Mouse (Mus musculus) embryo, embryonic 11.5 days (tissue): ENCODE results near the gene Plekhg6.

ENCODE experiments used
- DNase-seq: peaks from one replicate; pipeline ENCODE4 v3.0.0-alpha.2; 2012; ENCODE audit warnings: low read depth, low spot score

The Plekhg6 gene

GRCm38 (mm10) chr6:125323547-125323946 lies 57.0 kb downstream of the Plekhg6 start:
- no peak for DNase-seq

- DNase-seq = no peak
Observed at GRCm38 (mm10) chr6:125322794-125323193, 57.8 kb downstream of the Plekhg6 start.

DNA sequence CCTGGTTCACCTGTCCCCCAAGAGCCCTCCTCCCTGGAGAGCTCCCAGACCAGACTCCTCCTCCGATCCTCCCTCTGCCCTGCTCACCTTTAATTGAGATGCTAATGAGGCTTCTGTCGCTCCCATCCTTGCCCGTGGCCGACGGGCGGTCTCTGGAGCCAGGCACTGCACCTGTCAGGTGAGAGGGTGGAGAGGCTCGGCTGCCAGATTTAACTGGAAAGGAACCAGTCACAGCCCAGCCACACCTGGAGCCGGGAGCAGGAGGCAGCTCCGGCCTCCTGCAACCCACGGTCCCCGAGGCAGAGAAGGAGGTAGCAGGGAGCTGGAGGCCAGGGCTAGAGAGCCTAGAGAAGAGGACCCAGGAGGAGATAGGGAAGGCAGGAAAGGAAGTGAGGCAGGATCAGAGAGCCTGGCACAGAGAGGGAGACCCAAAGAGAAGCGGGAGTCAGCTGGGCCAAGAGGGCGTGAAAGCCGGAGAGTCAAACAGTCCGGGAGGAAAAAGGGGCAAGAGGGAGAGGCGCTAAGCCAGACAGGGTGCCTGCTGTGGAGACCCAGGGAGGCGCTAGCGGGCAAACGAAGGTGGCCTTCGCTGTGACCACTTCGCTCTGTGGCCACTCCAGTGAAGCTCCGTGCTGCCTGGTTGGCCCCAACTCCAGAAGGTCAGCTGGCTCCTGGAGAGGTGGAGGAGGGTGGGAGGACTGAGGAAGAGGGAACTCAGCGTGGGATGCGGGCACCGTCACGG lies 59.3 kb downstream of the Plekhg6 start:
- DNase-seq = no peak

GRCm38 (mm10) chr6:125320323-125320722 lies 60.3 kb downstream of the Plekhg6 start, which contains the start of gene Scnn1a:
Scnn1a (plus strand) TSS chr6:125320659.
- DNase-seq = no peak

DNA sequence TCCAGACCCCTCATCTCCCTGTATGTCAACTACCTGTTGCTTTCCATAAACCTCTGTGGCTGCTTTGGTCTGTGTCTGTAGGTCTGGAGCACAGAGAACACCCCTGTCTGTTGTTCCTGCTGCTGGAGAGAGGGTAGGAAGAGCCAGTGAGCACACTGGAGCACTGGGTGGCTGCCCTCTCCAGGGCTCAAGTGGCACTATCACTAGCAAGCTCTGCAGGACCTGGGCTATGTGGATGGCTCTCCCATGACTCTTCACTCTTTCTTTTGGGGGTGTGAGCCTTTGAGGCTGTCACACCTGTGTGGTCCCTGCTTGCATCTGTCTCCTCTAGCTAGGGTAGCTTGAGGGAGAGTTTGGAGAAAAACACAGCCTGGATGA lies 60.7 kb downstream of the Plekhg6 start:
- DNase-seq = no peak

DNA sequence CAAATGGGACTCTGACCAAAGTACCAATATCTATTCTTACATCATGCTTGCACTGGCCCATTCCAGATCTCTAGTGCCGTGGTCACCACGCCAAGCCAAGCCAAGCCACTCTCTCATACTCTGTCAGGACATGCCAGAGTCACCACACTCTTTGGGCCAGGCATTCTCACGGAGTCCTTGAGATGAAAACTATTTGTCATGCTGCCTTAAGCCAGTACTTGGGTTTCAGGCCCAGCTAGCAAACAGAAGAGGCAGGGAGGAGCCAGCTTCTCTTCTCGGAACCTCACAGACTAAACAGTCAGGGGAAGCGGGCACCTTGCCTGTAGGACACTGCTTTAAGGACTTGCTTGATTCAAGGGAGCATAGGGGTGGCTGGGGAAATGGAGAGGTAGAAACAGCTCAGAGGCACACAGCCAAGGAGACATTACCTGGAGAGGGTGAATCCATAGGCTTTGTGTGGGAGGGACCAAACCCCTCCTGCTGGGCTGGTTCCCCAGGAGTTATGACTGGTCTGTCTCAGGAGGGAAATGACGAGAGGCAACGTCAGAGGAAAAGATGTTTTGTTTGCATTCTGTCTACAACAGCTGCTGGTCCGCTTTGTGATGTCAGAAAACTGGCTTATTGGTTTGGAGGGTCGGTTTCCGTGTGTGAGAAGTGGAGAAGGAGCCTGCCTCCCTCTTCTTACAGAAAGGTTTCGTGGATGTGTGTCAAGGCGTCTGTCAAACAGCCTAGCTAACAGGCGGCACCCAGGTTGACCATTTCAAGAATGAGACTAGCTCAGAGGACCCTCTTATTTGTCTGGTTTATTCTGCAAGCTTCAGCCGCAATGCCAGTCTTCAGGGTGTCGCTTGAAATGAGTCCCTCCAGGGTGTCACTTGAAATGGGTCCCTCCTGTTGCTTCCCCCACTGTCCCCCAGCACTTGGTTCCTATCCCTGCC lies 61.3 kb downstream of the Plekhg6 start:
- DNase-seq = no peak

DNA sequence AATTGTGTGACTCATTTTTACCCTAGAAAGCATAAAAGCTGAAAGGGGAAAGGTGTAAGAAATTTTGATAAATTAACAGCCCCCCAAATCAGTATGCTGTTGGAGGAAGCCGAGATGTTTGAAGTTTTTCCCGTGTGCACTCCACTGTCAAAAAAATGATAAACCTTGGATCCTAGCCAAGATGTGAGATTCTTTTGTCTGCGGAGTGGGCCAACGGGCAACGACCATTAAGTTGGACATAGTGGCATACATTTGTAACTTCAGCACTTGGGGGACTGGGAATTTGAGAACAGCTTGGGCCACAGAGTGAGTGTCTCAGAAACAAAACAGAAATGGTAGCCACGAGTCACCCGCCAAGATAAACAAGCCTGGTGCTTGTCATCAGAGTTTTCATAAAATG lies 63.5 kb downstream of the Plekhg6 start:
- DNase-seq = no peak

- no peak for DNase-seq
Observed at GRCm38 (mm10) chr6:125314746-125315145, 65.8 kb downstream of the Plekhg6 start.

DNA sequence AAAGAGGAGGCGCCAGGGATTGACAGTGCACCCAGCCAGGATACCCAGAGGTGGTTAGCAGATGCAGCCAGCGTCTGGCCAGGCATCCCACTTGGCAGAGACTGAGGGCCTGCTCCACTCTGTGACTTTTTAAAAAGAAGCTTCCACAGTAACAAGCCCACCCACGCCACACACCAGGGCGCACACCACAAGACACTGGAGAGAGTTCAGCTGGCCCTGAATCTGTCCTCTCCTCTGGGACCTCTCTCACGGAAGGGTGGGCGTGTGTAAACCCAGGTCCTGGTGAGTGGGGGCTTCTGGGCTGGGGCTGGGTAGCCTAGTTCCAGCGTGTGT lies 66.4 kb downstream of the Plekhg6 start:
- DNase-seq = no peak

DNA sequence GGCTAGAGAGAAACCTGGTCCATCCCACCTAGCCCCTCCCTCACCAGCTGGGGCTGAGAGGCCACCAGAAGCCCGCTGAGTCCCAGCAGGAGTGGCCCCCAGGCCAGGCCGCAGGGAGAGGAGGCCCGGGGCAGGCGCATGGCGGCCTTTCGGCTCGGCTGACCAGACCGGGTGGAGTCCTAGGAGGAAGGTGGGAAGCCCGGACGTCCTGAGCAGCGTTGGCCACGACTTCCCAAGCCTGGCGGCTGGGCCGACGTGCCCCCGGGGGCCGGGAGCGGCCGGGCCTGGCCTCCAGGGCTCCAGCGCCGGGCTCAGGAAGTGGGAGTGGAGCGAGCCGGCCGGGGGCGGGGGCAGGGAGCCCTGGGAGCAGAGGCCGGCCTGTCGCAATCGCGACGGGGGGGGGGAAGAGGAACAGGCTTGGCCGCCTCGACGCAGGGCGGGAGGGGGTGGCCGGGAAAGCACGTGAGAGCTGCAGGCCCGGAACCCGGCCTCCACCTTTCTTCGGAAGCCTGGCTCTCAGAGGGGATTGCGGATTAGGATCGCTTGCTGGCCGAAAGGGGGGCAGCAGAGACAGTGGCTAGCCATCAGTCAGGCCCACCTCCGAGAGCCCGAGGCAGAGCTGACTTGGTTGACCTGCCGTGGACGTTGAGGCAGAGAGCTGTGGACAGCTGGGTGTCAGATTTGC lies 66.9 kb downstream of the Plekhg6 start, which contains the start of gene Ltbr:
Gene Ltbr, minus strand, starts transcription at position 340 of the 685 bp plus-strand sequence.
- DNase-seq = peak; percentile 41
